Mouse (Mus musculus) neural tube, embryonic 15.5 days (tissue): ENCODE measurements around the gene Ube2o. TPM values are rescaled to one million over a fixed set of nuclear protein-coding genes. Genes with fewer than 3 reads are reported as not detected.

ENCODE experiments used
- ATAC-seq: fragments of 200-750 bp; cut with Nextera tagmentation; 2 replicates; pipeline ENCODE4 v1.8.0; 2017; ENCODE audit warnings: mild to moderate bottlenecking, moderate TSS enrichment, moderate library complexity; ENCODE audit not compliant: low FRiP score
- H3K27ac ChIP-seq: fragments of 300-500 bp; sonication (generic); replicated peaks from 2 replicates; pipeline ENCODE4 v1.5.1; 2015; ENCODE audit warnings: mild to moderate bottlenecking, inconsistent platforms
- H3K27me3 ChIP-seq: fragments of 300-500 bp; sonication (generic); replicated peaks from 2 replicates; pipeline ENCODE4 v1.6.1; 2015; ENCODE audit warnings: inconsistent platforms
- H3K36me3 ChIP-seq: fragments of 300-500 bp; sonication (generic); 2 replicates; pipeline ENCODE4 v1.6.1; 2015; ENCODE audit warnings: inconsistent platforms
- H3K4me1 ChIP-seq: fragments of 300-500 bp; sonication (generic); 2 replicates; pipeline ENCODE4 v1.6.1; 2015; ENCODE audit warnings: inconsistent platforms
- H3K4me2 ChIP-seq: fragments of 300-500 bp; sonication (generic); 2 replicates; pipeline ENCODE4 v1.6.1; 2015; ENCODE audit warnings: inconsistent platforms, mild to moderate bottlenecking, moderate library complexity
- H3K4me3 ChIP-seq: fragments of 300-500 bp; sonication (generic); replicated peaks from 2 replicates; pipeline ENCODE4 v1.5.1; 2015; ENCODE audit warnings: mild to moderate bottlenecking, inconsistent platforms
- H3K9ac ChIP-seq: fragments of 300-500 bp; sonication (generic); replicated peaks from 2 replicates; pipeline ENCODE4 v1.6.1; 2015; ENCODE audit warnings: mild to moderate bottlenecking, inconsistent platforms
- H3K9me3 ChIP-seq: fragments of 300-500 bp; sonication (generic); replicated peaks from 2 replicates; pipeline ENCODE4 v1.6.1; 2016; ENCODE audit warnings: inconsistent platforms
- WGBS: fragments of 180-500 bp; shearing (Covaris S2); methylation state at CpG from one replicate; pipeline ENCODE4 v1.1.7; 2015; ENCODE audit warnings: mixed read lengths; 5-methylcytosine and 5-hydroxymethylcytosine counted together
- polyA plus RNA-seq: library from polyadenylated mRNA; unstranded; fragments of >200 nt; fragmentation: Nextera tagmentation; extraction: Ambion mirVana; gene quantifications from 2 replicates; pipeline ENCODE4 v1.2.1, GENCODE M21; 2015

Gene Ube2o
- polyA plus RNA-seq, 1 experiment from 2014 or later = 32.4 TPM

- WGBS = 74% methylated on average over 14 of the region's 14 CpGs
- Histone ChIP-seq H3K36me3 (peaks cover 33% of the 10 kb centered on the region), H3K27ac (no peak overlapping the region), H3K9ac (peak overlapping the region; percentile 96; the same call in 1 of the 2 replicates), H3K9me3 (no peaks in the 10 kb centered on the region), H3K4me1 (peaks cover 23% of the 10 kb centered on the region), H3K4me2 (peak overlapping the region; percentile 73), H3K27me3 (no peaks in the 10 kb centered on the region), H3K4me3 (peak overlapping the region; percentile 99)
- ATAC-seq = no peak
Observed at GRCm38 (mm10) chr11:116488693-116489375, 92.4 kb downstream of the Ube2o start.

DNA sequence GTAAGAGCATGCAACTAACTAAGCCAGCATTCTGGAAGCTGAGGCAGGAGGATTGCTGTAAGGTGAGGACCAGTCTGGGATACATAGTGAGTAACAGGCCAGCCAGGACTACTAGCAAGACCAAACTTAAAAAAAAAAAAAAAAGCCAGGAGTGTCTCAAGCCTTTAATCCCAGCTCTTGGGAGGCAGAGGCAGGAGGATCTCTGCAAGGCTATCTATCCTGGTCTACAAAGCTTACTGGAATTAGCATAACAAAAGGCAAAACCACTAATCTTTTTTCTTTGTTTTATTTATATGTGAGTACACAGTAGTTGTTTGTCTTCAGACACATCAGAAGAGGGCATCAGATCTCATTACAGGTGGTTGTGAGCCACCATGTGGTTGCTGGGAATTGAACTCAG, 93.0 kb downstream of the Ube2o start:
- no peak for ATAC-seq
- Histone ChIP-seq H3K9me3 (no peaks in the 10 kb centered on the region), H3K27me3 (no peaks in the 10 kb centered on the region), H3K36me3 (peaks cover 39% of the 10 kb centered on the region), H3K4me3 (no peak overlapping the region), H3K27ac (no peak overlapping the region), H3K4me1 (peaks cover 23% of the 10 kb centered on the region), H3K4me2 (no peak overlapping the region), H3K9ac (no peak overlapping the region)

Other genes starting within 250 kb of the Ube2o start
- gene Foxj1, start 246.0 kb downstream of the Ube2o start, polyA plus RNA-seq = 11.3 and 12.1 TPM in 2 replicates
- 69.9 and 85.4 TPM in 2 replicates for gene Rnf157, start 168.4 kb downstream of the Ube2o start, polyA plus RNA-seq
- 33.9 and 39.2 TPM in 2 replicates for gene Ubald2, start 147.4 kb downstream of the Ube2o start, polyA plus RNA-seq
- 0.15 TPM in 1 of 2 replicates, not detected in the other for gene Qrich2, start 115.2 kb downstream of the Ube2o start, polyA plus RNA-seq
- 173 and 184 TPM in 2 replicates for gene Prpsap1, start 87.2 kb downstream of the Ube2o start, polyA plus RNA-seq
- gene Sphk1, start 50.5 kb downstream of the Ube2o start, polyA plus RNA-seq = 2.8 and 4.5 TPM in 2 replicates
- gene Aanat, start 5.0 kb upstream of the Ube2o start, polyA plus RNA-seq = 0.34 and 0.49 TPM in 2 replicates
- gene Rhbdf2, start 45.6 kb upstream of the Ube2o start, polyA plus RNA-seq = 1.4 and 4.0 TPM in 2 replicates
- 3.1 and 3.4 TPM in 2 replicates for gene Prcd, start 72.1 kb upstream of the Ube2o start, polyA plus RNA-seq
- 28.7 and 31.1 TPM in 2 replicates for gene Cygb, start 72.9 kb upstream of the Ube2o start, polyA plus RNA-seq
- gene St6galnac1, start 194.1 kb upstream of the Ube2o start, polyA plus RNA-seq = not detected in 2 replicates
- gene Mxra7, start 246.6 kb upstream of the Ube2o start, polyA plus RNA-seq = 38.2 and 43.2 TPM in 2 replicates